Mouse (Mus musculus): ENCODE data around the gene Gm1113. TPM values are rescaled to one million over a fixed set of nuclear protein-coding genes. Genes with fewer than 3 reads are reported as not detected.

Gm1113 gene
- polyA plus RNA-seq, 1 experiment from 2014 or later: not detected

GRCm38 (mm10) chr9:35495471-35495870, 22.6 kb downstream of the Gm1113 start:
- peaks cover 29% of the 10 kb centered on the region for H3K36me3 ChIP-seq
- H3K4me3 ChIP-seq: no peak overlapping the region
- no peak overlapping the region for H3K27ac ChIP-seq (ENCODE audit: poor library complexity, severe bottlenecking)
- 68% methylated on average over 3 of the region's 3 CpGs for WGBS
- 0 out of 2 replicates have a peak, but pooled peaks cover 8% of the 10 kb centered on the region for H3K4me1 ChIP-seq (replicated peaks)
- H3K9me3 ChIP-seq (replicated peaks): no peaks in the 10 kb centered on the region
- H3K4me2 ChIP-seq: no peak overlapping the region
- no peaks in the 10 kb centered on the region for H3K27me3 ChIP-seq (replicated peaks)
- H3K9ac ChIP-seq: no peak overlapping the region
- ATAC-seq (ENCODE audit: insufficient number of reproducible peaks, low FRiP score): no peak

GRCm38 (mm10) chr9:35494937-35495336, 23.1 kb downstream of the Gm1113 start:
- no peaks in the 10 kb centered on the region for H3K27me3 ChIP-seq (replicated peaks)
- peaks cover 24% of the 10 kb centered on the region for H3K36me3 ChIP-seq
- WGBS: 57% methylated on average over 4 of the region's 4 CpGs
- no peak for ATAC-seq (ENCODE audit: insufficient number of reproducible peaks, low FRiP score)
- H3K9me3 ChIP-seq (replicated peaks): no peaks in the 10 kb centered on the region
- no peak overlapping the region for H3K27ac ChIP-seq (ENCODE audit: poor library complexity, severe bottlenecking)
- H3K4me1 ChIP-seq (replicated peaks): 0 out of 2 replicates have a peak, but pooled peaks cover 8% of the 10 kb centered on the region
- no peak overlapping the region for H3K4me2 ChIP-seq
- no peak overlapping the region for H3K9ac ChIP-seq
- H3K4me3 ChIP-seq: no peak overlapping the region

GRCm38 (mm10) chr9:35493733-35494092, 24.4 kb downstream of the Gm1113 start:
- Histone ChIP-seq H3K36me3 (peaks cover 27% of the 10 kb centered on the region), H3K9me3 (replicated peaks) (no peaks in the 10 kb centered on the region), H3K4me3 (no peak overlapping the region), H3K27ac (ENCODE audit: poor library complexity, severe bottlenecking) (no peak overlapping the region), H3K9ac (no peak overlapping the region), H3K4me1 (replicated peaks) (0 out of 2 replicates have a peak, but pooled peaks cover 8% of the 10 kb centered on the region), H3K4me2 (no peak overlapping the region), H3K27me3 (replicated peaks) (no peaks in the 10 kb centered on the region)
- WGBS: 76% methylated on average over 4 of the region's 4 CpGs
- no peak for ATAC-seq (ENCODE audit: insufficient number of reproducible peaks, low FRiP score)

GRCm38 (mm10) chr9:35493033-35493732, 24.9 kb downstream of the Gm1113 start:
- Histone ChIP-seq H3K4me1 (replicated peaks) (0 out of 2 replicates have a peak, but pooled peaks cover 8% of the 10 kb centered on the region), H3K27ac (ENCODE audit: poor library complexity, severe bottlenecking) (no peak overlapping the region), H3K27me3 (replicated peaks) (no peaks in the 10 kb centered on the region), H3K4me2 (no peak overlapping the region), H3K4me3 (no peak overlapping the region), H3K36me3 (peaks cover 27% of the 10 kb centered on the region), H3K9ac (no peak overlapping the region), H3K9me3 (replicated peaks) (no peaks in the 10 kb centered on the region)
- WGBS: 59% methylated on average over 7 of the region's 7 CpGs
- ATAC-seq (ENCODE audit: insufficient number of reproducible peaks, low FRiP score): no peak

- H3K36me3 ChIP-seq: peaks cover 43% of the 10 kb centered on the region
- ATAC-seq (ENCODE audit: insufficient number of reproducible peaks, low FRiP score): no peak
- no peak overlapping the region for H3K9ac ChIP-seq
- H3K27ac ChIP-seq (ENCODE audit: poor library complexity, severe bottlenecking): no peak overlapping the region
- no peak overlapping the region for H3K4me2 ChIP-seq
- H3K4me1 ChIP-seq (replicated peaks): 0 out of 2 replicates have a peak, but pooled peaks cover 8% of the 10 kb centered on the region
- H3K27me3 ChIP-seq (replicated peaks): no peaks in the 10 kb centered on the region
- H3K9me3 ChIP-seq (replicated peaks): no peaks in the 10 kb centered on the region
- 82% methylated on average over 11 of the region's 11 CpGs for WGBS
- H3K4me3 ChIP-seq: no peak overlapping the region
These were observed 26.8 kb downstream of the Gm1113 start for GRCm38 (mm10) chr9:35491109-35491866.

- H3K4me1 ChIP-seq (replicated peaks): no peaks in the 10 kb centered on the region
- no peak overlapping the region for H3K9ac ChIP-seq
- H3K27ac ChIP-seq (ENCODE audit: poor library complexity, severe bottlenecking): no peak overlapping the region
- no peak overlapping the region for H3K4me2 ChIP-seq
- peaks cover 59% of the 10 kb centered on the region for H3K36me3 ChIP-seq
- no peaks in the 10 kb centered on the region for H3K9me3 ChIP-seq (replicated peaks)
- no peak for ATAC-seq (ENCODE audit: insufficient number of reproducible peaks, low FRiP score)
- no peaks in the 10 kb centered on the region for H3K27me3 ChIP-seq (replicated peaks)
- no peak overlapping the region for H3K4me3 ChIP-seq
- WGBS: 82% methylated on average over 4 of the region's 4 CpGs
These were observed 29.6 kb downstream of the Gm1113 start for GRCm38 (mm10) chr9:35488496-35488895.

- H3K4me2 ChIP-seq: no peak overlapping the region
- no peaks in the 10 kb centered on the region for H3K27me3 ChIP-seq (replicated peaks)
- no peaks in the 10 kb centered on the region for H3K9me3 ChIP-seq (replicated peaks)
- H3K36me3 ChIP-seq: peaks cover 62% of the 10 kb centered on the region
- H3K4me1 ChIP-seq (replicated peaks): peaks cover 9% of the 10 kb centered on the region
- no peak overlapping the region for H3K4me3 ChIP-seq
- no peak overlapping the region for H3K27ac ChIP-seq (ENCODE audit: poor library complexity, severe bottlenecking)
- 85% methylated on average over 13 of the region's 13 CpGs for WGBS
- ATAC-seq (ENCODE audit: insufficient number of reproducible peaks, low FRiP score): no peak
- H3K9ac ChIP-seq: no peak overlapping the region
These were observed 31.5 kb downstream of the Gm1113 start for GRCm38 (mm10) chr9:35486616-35487015.

GRCm38 (mm10) chr9:35483949-35484348, 34.1 kb downstream of the Gm1113 start:
- ATAC-seq (ENCODE audit: insufficient number of reproducible peaks, low FRiP score): no peak
- Histone ChIP-seq H3K9ac (no peak overlapping the region), H3K4me1 (replicated peaks) (peaks cover 13% of the 10 kb centered on the region), H3K4me2 (no peak overlapping the region), H3K9me3 (replicated peaks) (no peaks in the 10 kb centered on the region), H3K27ac (ENCODE audit: poor library complexity, severe bottlenecking) (no peak overlapping the region), H3K36me3 (peaks cover 63% of the 10 kb centered on the region), H3K4me3 (no peak overlapping the region), H3K27me3 (replicated peaks) (no peaks in the 10 kb centered on the region)
- WGBS: 84% methylated on average over 3 of the region's 3 CpGs

GRCm38 (mm10) chr9:35482014-35482898, 35.8 kb downstream of the Gm1113 start:
- peaks cover 13% of the 10 kb centered on the region for H3K4me1 ChIP-seq (replicated peaks)
- no peak overlapping the region for H3K4me3 ChIP-seq
- H3K36me3 ChIP-seq: peaks cover 54% of the 10 kb centered on the region
- no peaks in the 10 kb centered on the region for H3K27me3 ChIP-seq (replicated peaks)
- no peak overlapping the region for H3K9ac ChIP-seq
- H3K27ac ChIP-seq (ENCODE audit: poor library complexity, severe bottlenecking): peak overlapping the region; percentile 16; the same call in 1 of the 2 replicates
- H3K4me2 ChIP-seq: no peak overlapping the region
- no peaks in the 10 kb centered on the region for H3K9me3 ChIP-seq (replicated peaks)
- ATAC-seq (ENCODE audit: insufficient number of reproducible peaks, low FRiP score): no peak
- WGBS: 59% methylated on average over 13 of the region's 13 CpGs

- H3K4me1 ChIP-seq (replicated peaks): peaks cover 13% of the 10 kb centered on the region
- H3K36me3 ChIP-seq: peaks cover 47% of the 10 kb centered on the region
- no peak overlapping the region for H3K9ac ChIP-seq
- WGBS: 91% methylated on average over 6 of the region's 6 CpGs
- H3K27ac ChIP-seq (ENCODE audit: poor library complexity, severe bottlenecking): no peak overlapping the region
- H3K9me3 ChIP-seq (replicated peaks): no peaks in the 10 kb centered on the region
- no peaks in the 10 kb centered on the region for H3K27me3 ChIP-seq (replicated peaks)
- no peak for ATAC-seq (ENCODE audit: insufficient number of reproducible peaks, low FRiP score)
- no peak overlapping the region for H3K4me2 ChIP-seq
- H3K4me3 ChIP-seq: no peak overlapping the region
These were observed 38.6 kb downstream of the Gm1113 start for GRCm38 (mm10) chr9:35479456-35479855.

- 85% methylated on average over 7 of the region's 7 CpGs for WGBS
- Histone ChIP-seq H3K9me3 (replicated peaks) (no peaks in the 10 kb centered on the region), H3K4me2 (no peak overlapping the region), H3K27ac (ENCODE audit: poor library complexity, severe bottlenecking) (no peak overlapping the region), H3K4me3 (no peak overlapping the region), H3K4me1 (replicated peaks) (no peaks in the 10 kb centered on the region), H3K27me3 (replicated peaks) (no peaks in the 10 kb centered on the region), H3K36me3 (peaks cover 64% of the 10 kb centered on the region), H3K9ac (no peak overlapping the region)
- no peak for ATAC-seq (ENCODE audit: insufficient number of reproducible peaks, low FRiP score)
These were observed 42.7 kb downstream of the Gm1113 start for GRCm38 (mm10) chr9:35475394-35475793.

All from heart, embryonic 12.5 days (tissue).